Mouse (Mus musculus) G1E (cell line): ENCODE data around the gene Prep.

ENCODE experiments used
- CTCF ChIP-seq: IDR thresholded peaks from 2 replicates; pipeline ENCODE4 v1.5.1; 2012; ENCODE audit warnings: low read depth, low read length, inconsistent platforms, mixed read lengths
- GATA1 ChIP-seq: IDR thresholded peaks from 2 replicates; pipeline ENCODE4 v1.6.1; 2012; ENCODE audit warnings: borderline replicate concordance, low read length, inconsistent platforms, mixed read lengths
- TAL1 ChIP-seq: conservative IDR thresholded peaks from 2 replicates; pipeline ENCODE4 v1.6.1; 2012; ENCODE audit warnings: low read depth, low read length, inconsistent platforms, mixed read lengths

GRCm38 (mm10) chr10:45070929-45071813 is 4.2 kb downstream of the Prep start:
- TF ChIP-seq CTCF = no peak
- TF ChIP-seq TAL1 = peak; percentile 69
- no peak for TF ChIP-seq GATA1
